12 mouse cellular contexts compared by ENCODE assay signal in the genomic region with DNA sequence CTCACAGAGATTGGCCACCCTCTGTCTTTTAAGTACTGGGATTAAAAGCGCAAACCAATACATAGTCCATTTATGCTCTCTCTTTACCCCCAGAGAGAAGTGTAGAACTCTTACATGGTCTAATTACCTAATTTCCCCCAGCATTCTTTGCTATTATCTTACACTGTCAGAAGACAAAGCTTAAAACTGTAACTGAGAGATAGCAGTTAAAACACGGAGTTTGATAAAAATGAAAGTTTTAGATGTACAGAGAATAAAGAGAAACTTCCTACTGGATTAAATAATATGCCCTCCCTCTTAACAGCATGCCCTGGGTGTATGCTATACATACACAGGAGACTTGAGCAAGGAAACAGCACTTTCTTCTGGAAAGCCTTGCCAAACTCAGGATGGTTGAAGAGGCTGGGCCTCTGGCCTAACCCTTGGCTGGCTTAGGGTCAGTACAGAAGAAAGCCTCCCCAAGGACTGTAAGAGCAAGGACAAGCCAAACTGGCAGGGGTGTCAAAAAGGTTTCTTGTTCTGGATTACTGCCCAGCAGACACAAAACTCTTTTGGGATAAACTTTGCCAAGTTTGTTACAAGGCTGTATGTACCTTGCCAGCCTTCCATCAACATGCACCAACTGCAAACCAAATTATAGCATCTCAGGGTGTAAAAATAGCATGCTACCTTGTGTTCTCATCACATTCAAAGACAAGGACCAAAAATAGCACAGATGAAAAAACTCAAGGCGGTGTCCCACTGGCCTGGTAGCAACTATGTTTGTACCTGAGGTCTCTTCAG. TPM values are rescaled to one million over a fixed set of nuclear protein-coding genes. Genes with fewer than 3 reads are reported as not detected.
DNase-seq lines count a peak whose midpoint lies in the region; ATAC-seq and TF ChIP-seq lines count a peak whose summit lies in the region.
"Had no signal": no experiment of that assay in that cellular context is flagged by ENCODE, and none has a peak within 500 bp of the region (broad histone marks: within the 10 kb centered on the region; RNA-seq: fewer than 3 reads in every experiment).

No protein-coding gene starts in this region.

- H3K4me3 ChIP-seq in gastrocnemius, adult 2 months: peak overlapping the region; percentile 39
- H3K4me3 ChIP-seq in neural tube, embryonic 13.5 days: no peak overlapping the region
- no peak overlapping the region for H3K4me3 ChIP-seq in neural tube, embryonic 15.5 days (replicated peaks)
- no peak overlapping the region for H3K4me3 ChIP-seq in heart, embryonic 16.5 days (ENCODE audit: low read length)

- DNase-seq in gastrocnemius, adult 2 months: peak; percentile 61
- no peak for DNase-seq in gastrocnemius, postnatal 10 days
- no peak for DNase-seq in urinary bladder, postnatal 10 days (ENCODE audit: low spot score)
- DNase-seq in urinary bladder, postnatal 25 days (ENCODE audit: low spot score): no peak
- DNase-seq: cerebellum, adult 18-20 months; lung, postnatal 4 days; right cerebral cortex, adult 18-20 months; thymus, postnatal 4 days had no signal

- H3K27ac ChIP-seq in gastrocnemius, adult 2 months: peak overlapping the region; percentile 96
- no peak overlapping the region for H3K27ac ChIP-seq in neural tube, embryonic 13.5 days (replicated peaks)
- H3K27ac ChIP-seq in neural tube, embryonic 15.5 days (replicated peaks): no peak overlapping the region
- peak overlapping the region; percentile 76 for H3K27ac ChIP-seq in heart, embryonic 16.5 days (ENCODE audit: low read length)

- peaks cover 26% of the 10 kb centered on the region for H3K36me3 ChIP-seq in neural tube, embryonic 13.5 days
- H3K36me3 ChIP-seq in neural tube, embryonic 15.5 days: peaks cover 11% of the 10 kb centered on the region
- peaks cover 6% of the 10 kb centered on the region for H3K36me3 ChIP-seq in heart, embryonic 16.5 days (ENCODE audit: control insufficient read depth, insufficient read depth)

- H3K9me3 ChIP-seq in neural tube, embryonic 13.5 days: no peaks in the 10 kb centered on the region
- no peaks in the 10 kb centered on the region for H3K9me3 ChIP-seq in neural tube, embryonic 15.5 days (replicated peaks)
- no peaks in the 10 kb centered on the region for H3K9me3 ChIP-seq in heart, embryonic 16.5 days (replicated peaks; ENCODE audit: control insufficient read depth, low read length)

- no peak for TF ChIP-seq CTCF in gastrocnemius, adult 2 months (IDR thresholded peaks at IDR 0.05)

- H3K4me2 ChIP-seq in neural tube, embryonic 13.5 days: no peak overlapping the region
- H3K4me2 ChIP-seq in neural tube, embryonic 15.5 days: no peak overlapping the region
- peak overlapping the region; percentile 26 for H3K4me2 ChIP-seq in heart, embryonic 16.5 days (ENCODE audit: low read depth, low read length)

- WGBS in neural tube, embryonic 13.5 days: 95% methylated on average over 3 of the region's 3 CpGs
- WGBS in neural tube, embryonic 15.5 days: 94% methylated on average over 3 of the region's 3 CpGs
- 73% methylated on average over 3 of the region's 3 CpGs for WGBS in heart, embryonic 16.5 days

- H3K9ac ChIP-seq in neural tube, embryonic 13.5 days: peak overlapping the region; percentile 50; the same call in 1 of the 2 replicates
- no peak overlapping the region; the same call in 1 of the 2 replicates for H3K9ac ChIP-seq in neural tube, embryonic 15.5 days (replicated peaks)
- H3K9ac ChIP-seq in heart, embryonic 16.5 days (ENCODE audit: low read length): peak overlapping the region; percentile 12

- peaks cover 35% of the 10 kb centered on the region for H3K4me1 ChIP-seq in neural tube, embryonic 13.5 days (replicated peaks)
- peaks cover 37% of the 10 kb centered on the region for H3K4me1 ChIP-seq in neural tube, embryonic 15.5 days
- peaks cover 32% of the 10 kb centered on the region for H3K4me1 ChIP-seq in heart, embryonic 16.5 days (ENCODE audit: control insufficient read depth, insufficient read depth, low read length)

- no peaks in the 10 kb centered on the region for H3K27me3 ChIP-seq in neural tube, embryonic 13.5 days
- no peaks in the 10 kb centered on the region for H3K27me3 ChIP-seq in neural tube, embryonic 15.5 days (replicated peaks)
- no peaks in the 10 kb centered on the region for H3K27me3 ChIP-seq in heart, embryonic 16.5 days (ENCODE audit: control insufficient read depth, insufficient read depth, low read length)

- intact Hi-C loops in gastrocnemius, adult 2 months (cut with DNase I): loop anchor here (5.0 to 10.0 kb wide), 4 partner anchors 78 to 732 kb away; partner anchors contain the start of genes Aamp, Cnot9, Dnpep and Pnkd

- ATAC-seq in neural tube, embryonic 13.5 days (ENCODE audit: low read depth): no peak
- no peak for ATAC-seq in neural tube, embryonic 15.5 days (ENCODE audit: low FRiP score)
- ATAC-seq in heart, embryonic 16.5 days (replicated peaks; ENCODE audit: extremely low read depth, insufficient read depth, low FRiP score): no peak
- ATAC-seq: inflammation-experienced regulatory T-cells, adult 6 months had no signal

RNA-seq across cellular contexts. Expression of gene Zfp142, which starts 3.2 kb away (rescaled TPM):
- 10 to 100 TPM in 1 of 2 experiments, 1 to 10 TPM in 1; 8.1 to 15.5 TPM for total RNA-seq in gastrocnemius, adult 2 months (2021)
- total RNA-seq in gastrocnemius, postnatal 10 days (2021): 10 to 100 TPM in 1 of 2 experiments, 1 to 10 TPM in 1; 7.1 to 11.2 TPM
- 6.7 and 7.5 TPM in 2 replicates for polyA plus RNA-seq in neural tube, embryonic 13.5 days (2015; fragmentation: Nextera tagmentation; extraction: Ambion mirVana)
- 7.1 and 8.3 TPM in 2 replicates for polyA plus RNA-seq in neural tube, embryonic 15.5 days (2015; fragmentation: Nextera tagmentation; extraction: Ambion mirVana)
- polyA plus RNA-seq in heart, embryonic 16.5 days (2015; fragmentation: Nextera tagmentation; extraction: Ambion mirVana): 5.0 TPM in 2 replicates

RNA-seq across cellular contexts. Expression of gene Bcs1l, which starts 3.3 kb away (rescaled TPM):
- 10 to 100 TPM; 16.9 to 26.2 TPM for total RNA-seq in gastrocnemius, adult 2 months (2021)
- 10 to 100 TPM; 12.7 to 13.7 TPM for total RNA-seq in gastrocnemius, postnatal 10 days (2021)
- polyA plus RNA-seq in neural tube, embryonic 13.5 days (2015; fragmentation: Nextera tagmentation; extraction: Ambion mirVana): 21.7 and 22.2 TPM in 2 replicates
- 21.5 and 22.9 TPM in 2 replicates for polyA plus RNA-seq in neural tube, embryonic 15.5 days (2015; fragmentation: Nextera tagmentation; extraction: Ambion mirVana)
- polyA plus RNA-seq in heart, embryonic 16.5 days (2015; fragmentation: Nextera tagmentation; extraction: Ambion mirVana): 22.6 and 25.2 TPM in 2 replicates

RNA-seq across cellular contexts. Expression of gene Rnf25, which starts 16.4 kb away (rescaled TPM):
- 10 to 100 TPM; 18.9 to 20.2 TPM for total RNA-seq in gastrocnemius, adult 2 months (2021)
- 10 to 100 TPM; 18.1 to 23.1 TPM for total RNA-seq in gastrocnemius, postnatal 10 days (2021)
- polyA plus RNA-seq in neural tube, embryonic 13.5 days (2015; fragmentation: Nextera tagmentation; extraction: Ambion mirVana): 42.7 and 44.6 TPM in 2 replicates
- 46.0 and 47.8 TPM in 2 replicates for polyA plus RNA-seq in neural tube, embryonic 15.5 days (2015; fragmentation: Nextera tagmentation; extraction: Ambion mirVana)
- 23.5 and 26.1 TPM in 2 replicates for polyA plus RNA-seq in heart, embryonic 16.5 days (2015; fragmentation: Nextera tagmentation; extraction: Ambion mirVana)

RNA-seq across cellular contexts. Expression of gene Stk36, which starts 16.4 kb away (rescaled TPM):
- under 1 TPM; 0.17 to 0.20 TPM for total RNA-seq in gastrocnemius, adult 2 months (2021)
- total RNA-seq in gastrocnemius, postnatal 10 days (2021): 1 to 10 TPM in 1 of 2 experiments, under 1 TPM in 1; 0.88 to 1.8 TPM
- polyA plus RNA-seq in neural tube, embryonic 13.5 days (2015; fragmentation: Nextera tagmentation; extraction: Ambion mirVana): 16.5 and 19.7 TPM in 2 replicates
- 13.4 and 13.9 TPM in 2 replicates for polyA plus RNA-seq in neural tube, embryonic 15.5 days (2015; fragmentation: Nextera tagmentation; extraction: Ambion mirVana)
- polyA plus RNA-seq in heart, embryonic 16.5 days (2015; fragmentation: Nextera tagmentation; extraction: Ambion mirVana): 3.1 and 3.9 TPM in 2 replicates
- polyA plus RNA-seq: inflammation-experienced regulatory T-cells, adult 6 months had no signal

RNA-seq across cellular contexts. Expression of gene Usp37, which starts 40.7 kb away (rescaled TPM):
- 1 to 10 TPM; 8.7 to 9.0 TPM for total RNA-seq in gastrocnemius, adult 2 months (2021)
- 10 to 100 TPM in 1 of 2 experiments, 1 to 10 TPM in 1; 9.0 to 14.0 TPM for total RNA-seq in gastrocnemius, postnatal 10 days (2021)
- polyA plus RNA-seq in neural tube, embryonic 13.5 days (2015; fragmentation: Nextera tagmentation; extraction: Ambion mirVana): 24.1 and 25.0 TPM in 2 replicates
- polyA plus RNA-seq in neural tube, embryonic 15.5 days (2015; fragmentation: Nextera tagmentation; extraction: Ambion mirVana): 22.3 and 23.4 TPM in 2 replicates
- polyA plus RNA-seq in heart, embryonic 16.5 days (2015; fragmentation: Nextera tagmentation; extraction: Ambion mirVana): 19.2 and 20.3 TPM in 2 replicates

Comparison
In these comparisons a context has a peak if more than half of its experiments do, and no peak if none do; other contexts are left out.
1. H3K27ac ChIP-seq: peak in gastrocnemius, adult 2 months (single experiment) and heart, embryonic 16.5 days (single experiment); none in neural tube, embryonic 13.5 days (single experiment) and neural tube, embryonic 15.5 days (single experiment).